Mouse (Mus musculus) limb, embryonic 10.5 days (tissue): ENCODE measurements at regions not wholly inside any gene's neighbourhood (a gene's known extent, or its start where the extent isn't known, plus 50 kb on each side); places are given as distances from the start of the nearest gene placed in this dataset.
"Not testable (repeated sequence)": the region's sequence is repeated elsewhere in the genome, so short reads cannot be mapped to it uniquely, and the experiment has no call there.

Source experiments
- DNase-seq: peaks from one replicate; pipeline ENCODE4 v3.0.0-alpha.2; 2017; ENCODE audit warnings: low spot score
- H3K27ac ChIP-seq: fragments of 300-500 bp; sonication (generic); 2 replicates; pipeline ENCODE4 v1.5.1; 2016; ENCODE audit warnings: mild to moderate bottlenecking
- H3K27me3 ChIP-seq: fragments of 300-500 bp; sonication (generic); 2 replicates; pipeline ENCODE4 v1.6.1; 2016; ENCODE audit warnings: low read depth, mild to moderate bottlenecking; ENCODE audit not compliant: poor library complexity, severe bottlenecking
- H3K36me3 ChIP-seq: fragments of 300-500 bp; sonication (generic); 2 replicates; pipeline ENCODE4 v1.6.1; 2016; ENCODE audit warnings: mild to moderate bottlenecking, moderate library complexity
- H3K4me1 ChIP-seq: fragments of 300-500 bp; sonication (generic); 2 replicates; pipeline ENCODE4 v1.6.1; 2016
- H3K4me3 ChIP-seq: fragments of 300-500 bp; sonication (generic); 2 replicates; pipeline ENCODE4 v1.5.1; 2016; ENCODE audit warnings: mild to moderate bottlenecking, moderate library complexity
- H3K9me3 ChIP-seq: fragments of 300-500 bp; sonication (generic); replicated peaks from 2 replicates; pipeline ENCODE4 v1.6.1; 2016; ENCODE audit warnings: mild to moderate bottlenecking
- WGBS: fragments of 180-500 bp; shearing (Covaris S2); methylation state at CpG from one replicate; pipeline ENCODE4 v1.1.7; 2016; 5-methylcytosine and 5-hydroxymethylcytosine counted together

DNA sequence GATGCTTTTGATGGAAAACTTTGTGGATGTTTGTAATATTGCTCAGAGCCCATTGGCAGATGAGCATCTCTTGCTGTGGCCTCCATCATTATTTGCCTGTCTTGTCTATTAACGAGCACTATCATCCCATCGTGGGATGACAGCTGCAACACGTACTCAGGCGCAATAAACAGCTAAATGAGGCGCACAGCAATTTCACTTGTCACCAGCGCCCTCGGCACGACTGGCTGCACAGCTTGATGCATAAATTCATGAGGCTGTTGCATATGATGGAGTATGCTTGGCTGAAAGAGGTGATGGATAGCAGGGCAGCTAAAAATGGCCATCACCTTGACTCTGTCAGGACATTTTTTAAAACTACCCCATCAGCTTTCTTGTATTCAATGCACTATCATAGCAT lies 853.1 kb upstream of the Pou3f2 start:
- no peak for DNase-seq
- H3K36me3 ChIP-seq = no peaks in the 10 kb centered on the region
- H3K27me3 ChIP-seq = no peaks in the 10 kb centered on the region
- no peaks in the 10 kb centered on the region for H3K4me1 ChIP-seq
- no peak overlapping the region for H3K4me3 ChIP-seq
- WGBS = 77% methylated on average over 8 of the region's 8 CpGs
- no peak overlapping the region for H3K27ac ChIP-seq
- no peaks in the 10 kb centered on the region for H3K9me3 ChIP-seq

DNA sequence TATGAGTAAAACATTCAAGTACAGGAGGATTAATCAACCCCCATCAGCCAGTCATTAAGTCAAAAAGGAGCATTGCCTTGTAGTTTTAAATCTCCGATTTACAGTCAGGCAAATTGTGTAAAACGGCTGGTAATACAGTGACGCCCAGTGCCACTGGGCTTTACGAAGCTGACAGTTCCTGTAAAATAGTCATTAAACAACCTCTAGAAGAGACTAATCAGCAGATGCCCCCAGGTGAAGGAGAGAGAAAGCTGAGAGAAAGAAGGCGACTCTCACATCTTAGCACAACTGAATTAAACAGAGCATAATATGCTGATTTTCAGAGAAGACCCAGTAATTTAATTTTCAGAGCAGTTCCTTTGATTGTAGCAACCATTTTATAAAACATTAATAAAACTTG lies 850.3 kb upstream of the Pou3f2 start:
- Histone ChIP-seq H3K9me3 (no peaks in the 10 kb centered on the region), H3K36me3 (no peaks in the 10 kb centered on the region), H3K27ac (no peak overlapping the region), H3K4me3 (no peak overlapping the region), H3K27me3 (no peaks in the 10 kb centered on the region), H3K4me1 (no peaks in the 10 kb centered on the region)
- 73% methylated on average over 5 of the region's 5 CpGs for WGBS
- no peak for DNase-seq

DNA sequence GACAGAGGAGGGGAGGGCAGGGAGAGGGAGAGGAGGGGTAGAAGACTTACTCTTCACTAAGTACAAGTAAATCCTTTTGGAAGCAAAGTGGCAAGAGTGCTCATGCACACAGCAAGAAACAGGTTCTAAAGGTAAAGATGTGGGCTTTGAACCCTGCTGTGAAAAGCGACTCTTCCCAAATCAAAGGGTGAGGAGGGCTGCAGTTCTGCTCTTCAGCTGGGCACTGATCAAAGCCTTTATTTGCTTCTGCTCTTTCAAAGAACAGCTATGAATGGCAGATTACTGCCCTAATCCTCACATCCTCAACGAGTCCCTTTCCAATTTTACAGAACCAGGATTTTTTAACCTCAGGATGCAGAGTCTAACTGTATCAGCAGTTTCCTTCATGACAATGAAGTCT lies 812.5 kb upstream of the Pou3f2 start:
- Histone ChIP-seq H3K9me3 (no peaks in the 10 kb centered on the region), H3K4me1 (no peaks in the 10 kb centered on the region), H3K27me3 (no peaks in the 10 kb centered on the region), H3K36me3 (no peaks in the 10 kb centered on the region), H3K4me3 (no peak overlapping the region), H3K27ac (no peak overlapping the region)
- WGBS = 8% methylated on average over 2 of the region's 2 CpGs
- DNase-seq = no peak

DNA sequence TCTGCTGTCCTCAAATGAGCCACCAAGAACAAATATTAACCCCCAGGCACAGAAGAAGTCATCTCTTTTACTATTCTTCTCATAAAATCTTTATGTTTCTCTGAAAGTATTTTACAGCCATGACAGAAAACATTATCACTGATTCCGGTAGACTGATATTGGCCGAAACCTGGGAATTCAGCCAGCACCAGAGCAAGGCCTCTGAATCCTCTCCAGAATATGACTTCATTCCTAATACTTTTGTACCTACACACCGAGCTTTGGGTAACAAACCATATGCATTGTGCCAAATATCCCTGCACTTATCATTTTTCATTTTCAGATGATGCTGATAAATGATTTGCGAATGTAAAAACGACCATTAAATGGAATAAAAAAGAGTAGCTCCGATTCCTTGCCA lies 791.9 kb upstream of the Pou3f2 start:
- H3K27ac ChIP-seq = no peak overlapping the region
- no peak overlapping the region for H3K4me3 ChIP-seq
- H3K36me3 ChIP-seq = no peaks in the 10 kb centered on the region
- H3K9me3 ChIP-seq = no peaks in the 10 kb centered on the region
- 78% methylated on average over 6 of the region's 6 CpGs for WGBS
- no peak for DNase-seq
- H3K4me1 ChIP-seq = peaks cover 13% of the 10 kb centered on the region
- H3K27me3 ChIP-seq = no peaks in the 10 kb centered on the region

DNA sequence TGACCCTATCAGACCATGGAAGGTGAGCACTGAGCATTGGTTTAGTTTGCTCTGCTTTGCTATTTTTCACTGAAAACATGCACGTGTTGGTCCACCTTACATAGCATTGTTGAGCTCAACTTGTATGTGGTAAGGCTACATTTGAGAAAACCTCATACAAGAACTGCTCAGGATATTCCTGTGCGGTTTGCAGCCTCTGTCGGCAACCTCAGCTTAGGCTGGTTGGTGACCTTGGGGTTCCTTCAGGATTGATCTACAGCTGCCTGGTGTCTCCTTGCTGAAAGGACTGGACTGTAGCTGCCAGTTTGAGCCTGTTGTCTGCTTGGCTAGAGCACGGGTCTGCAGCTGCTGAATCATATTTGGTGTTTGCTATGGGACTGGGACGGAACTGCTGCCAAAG lies 787.0 kb upstream of the Pou3f2 start:
- H3K4me3 ChIP-seq = no peak overlapping the region
- 82% methylated on average over 5 of the region's 5 CpGs for WGBS
- H3K9me3 ChIP-seq = no peaks in the 10 kb centered on the region
- no peaks in the 10 kb centered on the region for H3K27me3 ChIP-seq
- H3K4me1 ChIP-seq = peaks cover 13% of the 10 kb centered on the region
- DNase-seq = no peak
- no peaks in the 10 kb centered on the region for H3K36me3 ChIP-seq
- no peak overlapping the region for H3K27ac ChIP-seq

DNA sequence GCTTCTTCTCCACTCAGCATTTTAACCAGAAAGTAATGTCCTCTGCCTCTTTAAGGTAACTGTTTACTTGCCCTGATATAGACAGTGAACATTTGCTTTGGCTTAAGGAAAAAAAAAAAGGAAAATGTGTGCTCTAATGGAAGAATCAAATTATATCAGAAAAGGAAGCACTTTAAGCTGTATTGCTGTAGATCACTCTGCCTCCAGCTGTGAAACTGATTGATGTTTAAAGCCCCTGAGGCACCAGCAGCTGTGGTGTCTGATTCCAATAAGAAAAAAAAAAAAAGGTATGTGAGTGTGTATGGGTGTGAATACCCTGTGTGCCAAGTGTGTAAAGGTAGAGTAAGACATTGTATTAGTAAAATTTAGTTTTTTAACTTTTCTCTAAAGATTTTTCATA lies 783.8 kb upstream of the Pou3f2 start:
- no peak overlapping the region for H3K4me3 ChIP-seq
- H3K27ac ChIP-seq = no peak overlapping the region
- H3K4me1 ChIP-seq = peaks cover 6% of the 10 kb centered on the region; the same call in 1 of the 2 replicates
- H3K36me3 ChIP-seq = no peaks in the 10 kb centered on the region
- H3K9me3 ChIP-seq = no peaks in the 10 kb centered on the region
- no peak for DNase-seq
- no peaks in the 10 kb centered on the region for H3K27me3 ChIP-seq

DNA sequence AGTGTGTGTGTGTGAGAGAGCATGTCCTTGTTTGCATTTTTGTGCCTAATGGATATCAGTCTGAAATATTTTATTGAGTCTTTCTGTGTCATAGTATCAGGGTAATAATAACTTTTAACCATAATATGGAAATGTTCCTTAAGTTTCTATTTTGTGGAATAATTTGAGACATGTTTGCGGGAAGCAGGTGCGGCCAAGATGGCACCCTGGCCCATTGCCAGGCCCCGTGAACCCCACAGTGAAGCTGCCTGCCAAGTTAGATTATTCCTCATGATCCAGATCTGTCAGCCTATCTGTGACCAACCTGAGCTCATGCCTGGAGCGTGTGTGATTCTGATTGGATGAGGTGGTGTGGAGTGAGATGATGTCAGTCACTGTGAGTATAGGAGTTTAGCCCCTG lies 772.2 kb upstream of the Pou3f2 start:
- H3K27me3 ChIP-seq = no peaks in the 10 kb centered on the region
- H3K9me3 ChIP-seq = peaks cover 2% of the 10 kb centered on the region; the same call in 1 of the 2 replicates
- H3K4me1 ChIP-seq = no peaks in the 10 kb centered on the region
- no peak for DNase-seq
- 94% methylated on average over 4 of the region's 4 CpGs for WGBS
- no peak overlapping the region for H3K4me3 ChIP-seq
- no peaks in the 10 kb centered on the region for H3K36me3 ChIP-seq
- no peak overlapping the region for H3K27ac ChIP-seq

DNA sequence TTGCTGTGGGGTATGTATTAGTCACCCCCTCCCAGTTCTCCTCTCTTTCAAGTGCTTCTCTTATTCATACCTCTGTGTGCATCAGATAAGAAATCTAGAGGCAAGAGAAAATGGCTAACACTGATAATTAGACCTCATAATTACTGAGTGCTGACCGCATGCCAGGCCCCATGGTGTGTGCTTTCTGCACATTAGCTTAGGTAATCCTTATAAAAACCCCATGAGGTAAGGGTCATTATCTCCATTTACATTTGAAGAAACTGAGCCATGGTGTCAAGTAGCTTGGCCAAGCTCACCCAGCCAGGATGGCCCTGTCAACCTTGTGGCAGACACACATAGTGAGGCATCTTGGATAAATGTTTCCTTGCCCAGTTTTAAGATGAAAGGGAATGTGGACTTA lies 746.8 kb upstream of the Pou3f2 start:
- 39% methylated on average over 1 of the region's 1 CpGs for WGBS
- no peaks in the 10 kb centered on the region for H3K36me3 ChIP-seq
- no peaks in the 10 kb centered on the region for H3K4me1 ChIP-seq
- H3K27ac ChIP-seq = no peak overlapping the region
- H3K9me3 ChIP-seq = no peaks in the 10 kb centered on the region
- no peaks in the 10 kb centered on the region for H3K27me3 ChIP-seq
- no peak for DNase-seq
- H3K4me3 ChIP-seq = no peak overlapping the region

DNA sequence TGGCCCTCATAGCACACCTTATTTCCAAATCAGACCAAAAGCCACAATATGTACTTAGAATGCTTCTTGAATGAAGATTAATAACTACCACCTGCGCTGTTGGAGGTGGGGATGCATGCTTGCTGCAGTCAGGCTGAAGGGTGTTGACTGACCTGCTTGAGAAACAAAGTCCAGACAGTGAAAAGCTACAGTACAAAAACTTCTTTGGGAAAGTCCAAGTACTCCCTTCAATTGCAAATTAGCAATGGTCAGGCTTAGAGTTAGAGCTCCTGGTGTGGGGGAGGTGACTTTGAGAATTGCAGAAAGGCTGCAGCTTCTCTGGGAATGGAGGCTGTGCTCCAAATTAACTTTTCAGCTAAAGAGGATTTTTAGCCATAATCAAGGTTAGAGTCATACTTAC lies 706.6 kb upstream of the Pou3f2 start:
- H3K4me1 ChIP-seq, DNase-seq, H3K4me3 ChIP-seq, H3K27ac ChIP-seq, H3K9me3 ChIP-seq, H3K27me3 ChIP-seq, H3K36me3 ChIP-seq: not testable (repeated sequence)
- 85% methylated on average over 1 of the region's 1 CpGs for WGBS

DNA sequence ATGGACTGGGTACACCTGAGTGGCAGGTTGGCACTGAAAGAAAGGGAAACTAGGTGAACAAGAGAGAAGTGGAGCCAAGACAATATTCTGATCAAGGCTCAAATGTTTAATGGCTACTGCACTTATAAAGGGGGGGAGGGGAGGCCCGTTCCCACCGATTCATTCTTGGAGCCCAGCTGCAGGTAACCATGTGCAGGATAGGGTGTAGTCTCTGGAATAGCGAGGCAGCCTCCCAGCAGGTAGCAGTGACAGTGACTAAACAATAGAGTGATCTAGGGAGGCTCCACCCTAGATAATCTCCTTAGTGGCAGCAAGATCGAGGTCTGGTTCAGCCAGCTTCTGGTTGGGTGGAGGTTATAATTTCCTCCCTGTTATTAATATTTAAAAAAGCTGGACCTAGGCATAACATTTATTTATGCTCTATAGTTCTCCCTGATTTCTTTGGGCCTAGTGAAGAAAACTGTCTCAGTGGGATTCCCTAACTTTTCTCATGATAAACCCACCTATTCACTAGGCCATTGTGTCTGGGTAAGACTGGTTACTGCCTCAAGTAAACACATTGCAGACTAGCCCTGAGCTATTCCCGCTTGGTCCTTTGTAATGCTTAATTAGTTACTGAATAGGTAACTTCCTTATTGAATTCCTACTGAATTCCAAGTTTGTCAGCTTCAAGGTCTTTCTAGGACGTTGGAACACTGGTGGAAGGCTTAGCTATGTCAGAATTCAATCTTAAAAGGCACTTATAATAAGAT lies 705.4 kb upstream of the Pou3f2 start:
- no peak overlapping the region for H3K27ac ChIP-seq
- no peak for DNase-seq
- no peak overlapping the region for H3K4me3 ChIP-seq
- H3K27me3 ChIP-seq = no peaks in the 10 kb centered on the region
- no peaks in the 10 kb centered on the region for H3K4me1 ChIP-seq
- WGBS = 86% methylated on average over 6 of the region's 6 CpGs
- H3K36me3 ChIP-seq = no peaks in the 10 kb centered on the region
- no peaks in the 10 kb centered on the region for H3K9me3 ChIP-seq

DNA sequence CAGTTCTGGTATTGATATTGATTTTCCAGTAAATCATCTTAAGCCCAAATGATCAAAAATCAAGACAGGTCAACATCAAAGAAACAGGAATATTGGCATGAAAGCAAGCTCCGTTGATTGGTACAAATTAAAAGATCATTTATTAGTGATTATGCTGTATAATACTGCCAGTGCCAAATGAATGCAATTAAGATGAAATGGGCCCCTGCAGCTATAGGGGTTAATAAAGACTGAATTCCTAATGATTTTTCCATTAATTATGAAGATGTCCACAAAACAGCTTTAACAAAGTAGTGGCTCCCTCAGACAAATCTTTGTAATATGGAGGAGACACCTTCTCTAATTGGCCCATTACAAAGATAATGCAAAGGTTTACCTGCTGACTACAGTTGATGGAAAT lies 685.6 kb upstream of the Pou3f2 start:
- no peak overlapping the region for H3K4me3 ChIP-seq
- no peaks in the 10 kb centered on the region for H3K4me1 ChIP-seq
- 92% methylated on average over 1 of the region's 1 CpGs for WGBS
- H3K36me3 ChIP-seq = no peaks in the 10 kb centered on the region
- no peaks in the 10 kb centered on the region for H3K9me3 ChIP-seq
- no peak for DNase-seq
- no peaks in the 10 kb centered on the region for H3K27me3 ChIP-seq
- H3K27ac ChIP-seq = no peak overlapping the region

DNA sequence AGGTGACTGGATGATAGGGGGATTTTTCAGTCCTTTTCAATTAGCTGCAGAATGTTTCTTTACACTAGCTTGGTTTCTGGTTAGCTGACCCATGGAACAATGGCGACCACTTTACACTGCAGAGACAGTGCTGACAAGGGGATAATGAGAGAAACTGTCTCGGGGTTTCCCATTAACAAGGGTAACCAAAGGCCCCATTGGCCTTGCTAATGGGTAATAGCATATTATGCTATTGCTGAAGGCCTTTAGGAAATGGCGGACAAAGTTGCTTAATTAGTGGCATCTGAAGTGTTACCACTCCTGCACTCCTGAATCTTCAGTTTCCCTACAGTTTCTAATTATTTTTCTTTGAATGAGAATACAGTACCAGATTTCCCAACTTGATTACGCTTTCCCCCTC lies 685.2 kb upstream of the Pou3f2 start:
- Histone ChIP-seq H3K9me3 (no peaks in the 10 kb centered on the region), H3K4me1 (no peaks in the 10 kb centered on the region), H3K27me3 (no peaks in the 10 kb centered on the region), H3K4me3 (no peak overlapping the region), H3K36me3 (no peaks in the 10 kb centered on the region), H3K27ac (no peak overlapping the region)
- DNase-seq = no peak
- WGBS = 78% methylated on average over 4 of the region's 4 CpGs

DNA sequence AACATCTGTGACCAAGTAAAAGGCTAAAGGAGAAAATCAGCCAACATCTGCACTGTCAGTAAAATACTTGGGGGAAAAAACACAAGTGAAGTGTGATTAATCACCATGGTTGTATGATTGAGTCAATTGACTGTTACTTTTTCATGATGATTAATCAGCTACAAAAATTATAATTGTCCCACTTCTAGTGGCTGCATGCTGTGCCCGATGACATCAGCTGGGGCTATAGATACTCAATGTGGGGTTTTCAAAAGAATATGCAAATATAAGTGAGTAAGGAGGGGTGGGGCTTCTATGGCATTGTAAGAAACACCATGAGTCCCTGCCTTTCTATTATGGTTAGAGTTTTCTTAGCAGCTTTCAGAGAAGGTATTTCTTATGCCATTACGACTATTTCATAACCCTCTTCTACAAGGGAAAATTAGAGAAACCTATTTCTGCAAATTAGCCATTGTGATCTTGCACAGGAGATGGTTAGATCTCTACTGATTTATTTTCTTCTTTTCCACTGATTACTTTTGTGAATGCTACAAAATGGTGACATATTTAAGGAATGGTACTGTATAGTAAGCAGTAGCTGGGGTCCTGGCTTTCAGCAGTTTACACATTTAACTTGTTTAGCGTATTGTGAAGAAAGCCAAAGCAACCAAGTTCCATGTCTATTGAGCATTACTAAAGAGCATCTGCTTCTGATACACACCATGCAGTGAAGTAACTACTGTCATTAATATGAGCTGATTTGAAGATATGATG lies 660.1 kb upstream of the Pou3f2 start:
- WGBS = 89% methylated on average over 3 of the region's 3 CpGs
- Histone ChIP-seq H3K4me1 (no peaks in the 10 kb centered on the region), H3K4me3 (no peak overlapping the region), H3K27ac (no peak overlapping the region), H3K36me3 (no peaks in the 10 kb centered on the region), H3K9me3 (no peaks in the 10 kb centered on the region), H3K27me3 (no peaks in the 10 kb centered on the region)
- no peak for DNase-seq
